Mouse (Mus musculus): ENCODE measurements around the gene Stk35. TPM values are rescaled to one million over a fixed set of nuclear protein-coding genes. Genes with fewer than 3 reads are reported as not detected.

Stk35 gene
- polyA plus RNA-seq, 1 experiment from 2014 or later = 7.5 TPM

DNA sequence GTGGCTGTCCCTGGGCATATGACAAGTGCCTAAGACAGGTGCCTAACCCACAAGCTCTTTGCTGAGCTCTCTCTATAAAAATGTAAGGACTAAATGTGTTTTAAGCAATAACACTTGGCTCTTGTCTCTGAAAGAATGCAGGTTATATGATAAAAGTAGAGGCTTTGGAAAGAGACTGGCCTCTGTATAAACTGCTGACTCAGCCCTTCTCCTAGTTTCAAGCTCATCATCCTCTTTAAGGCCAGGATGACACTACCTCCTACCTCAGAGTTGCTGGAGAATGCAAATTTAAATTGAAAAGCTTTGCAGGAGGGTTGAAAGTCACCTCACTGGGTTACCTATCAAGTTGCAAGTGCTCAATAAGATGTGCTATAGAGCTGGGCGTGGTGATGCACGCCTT is 23.0 kb downstream of the Stk35 start:
- Histone ChIP-seq H3K4me3 (replicated peaks; ENCODE audit: low read length) (no peak overlapping the region), H3K36me3 (ENCODE audit: control insufficient read depth, insufficient read depth, low read length) (no peaks in the 10 kb centered on the region), H3K4me2 (ENCODE audit: low read depth, low read length) (no peak overlapping the region), H3K9me3 (replicated peaks; ENCODE audit: control insufficient read depth, low read length) (no peaks in the 10 kb centered on the region), H3K9ac (ENCODE audit: low read length) (no peak overlapping the region), H3K27me3 (ENCODE audit: control insufficient read depth, insufficient read depth, low read length) (no peaks in the 10 kb centered on the region), H3K27ac (ENCODE audit: low read length) (no peak overlapping the region), H3K4me1 (ENCODE audit: control insufficient read depth, insufficient read depth, low read length) (peaks cover 4% of the 10 kb centered on the region; the same call in 1 of the 2 replicates)
- ATAC-seq (ENCODE audit: insufficient read depth, low FRiP score) = no peak
- 100% methylated on average over 2 of the region's 2 CpGs for WGBS

DNA sequence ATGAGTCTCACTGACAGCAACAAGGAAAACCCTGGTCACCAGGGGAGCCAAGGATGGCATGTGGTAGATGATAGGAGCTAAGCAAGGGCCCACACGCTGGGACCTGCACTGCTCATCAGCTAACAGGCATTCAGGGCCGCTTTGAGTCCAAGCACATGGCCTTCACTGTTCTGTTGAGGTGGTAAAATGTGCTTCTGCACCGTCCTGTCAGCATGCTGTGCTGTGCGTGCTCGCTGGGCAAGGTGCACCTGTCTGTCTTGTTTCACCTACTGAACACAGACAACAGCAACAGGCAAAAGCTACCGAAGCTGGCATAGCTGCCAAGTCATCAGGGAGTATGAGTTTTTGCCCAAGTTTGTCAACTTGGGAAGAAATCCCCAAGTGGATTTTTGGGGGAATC is 23.9 kb downstream of the Stk35 start:
- Histone ChIP-seq H3K9me3 (replicated peaks; ENCODE audit: control insufficient read depth, low read length) (no peaks in the 10 kb centered on the region), H3K4me1 (ENCODE audit: control insufficient read depth, insufficient read depth, low read length) (no peaks in the 10 kb centered on the region), H3K27ac (ENCODE audit: low read length) (no peak overlapping the region), H3K36me3 (ENCODE audit: control insufficient read depth, insufficient read depth, low read length) (no peaks in the 10 kb centered on the region), H3K4me2 (ENCODE audit: low read depth, low read length) (no peak overlapping the region), H3K27me3 (ENCODE audit: control insufficient read depth, insufficient read depth, low read length) (no peaks in the 10 kb centered on the region), H3K4me3 (replicated peaks; ENCODE audit: low read length) (no peak overlapping the region), H3K9ac (ENCODE audit: low read length) (no peak overlapping the region)
- 92% methylated on average over 6 of the region's 6 CpGs for WGBS
- no peak for ATAC-seq (ENCODE audit: insufficient read depth, low FRiP score)

DNA sequence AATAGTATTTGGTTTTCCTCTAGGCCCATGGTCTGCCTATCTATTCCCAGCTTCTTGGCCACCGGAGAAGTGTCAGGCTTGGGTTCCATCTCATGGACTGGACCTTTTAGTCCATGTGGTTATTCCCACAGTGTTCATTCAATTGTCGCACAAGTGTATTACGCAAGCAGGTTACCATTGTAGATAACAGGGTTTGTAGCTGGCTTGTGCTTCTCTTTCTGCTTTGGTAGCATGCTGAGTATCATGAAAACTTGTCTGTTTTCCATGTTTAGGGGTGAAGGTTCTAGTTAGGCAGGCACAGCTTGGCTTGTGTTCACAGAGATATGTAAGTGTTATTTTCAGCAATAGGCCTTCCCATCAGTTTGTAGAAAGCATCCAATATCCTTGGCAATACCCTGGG is 25.8 kb downstream of the Stk35 start:
- 94% methylated on average over 3 of the region's 3 CpGs for WGBS
- Histone ChIP-seq H3K27ac (ENCODE audit: low read length) (no peak overlapping the region), H3K4me3 (replicated peaks; ENCODE audit: low read length) (no peak overlapping the region), H3K36me3 (ENCODE audit: control insufficient read depth, insufficient read depth, low read length) (no peaks in the 10 kb centered on the region), H3K4me2 (ENCODE audit: low read depth, low read length) (no peak overlapping the region), H3K4me1 (ENCODE audit: control insufficient read depth, insufficient read depth, low read length) (no peaks in the 10 kb centered on the region), H3K27me3 (ENCODE audit: control insufficient read depth, insufficient read depth, low read length) (no peaks in the 10 kb centered on the region), H3K9me3 (replicated peaks; ENCODE audit: control insufficient read depth, low read length) (no peaks in the 10 kb centered on the region), H3K9ac (ENCODE audit: low read length) (no peak overlapping the region)
- ATAC-seq (ENCODE audit: insufficient read depth, low FRiP score) = no peak

DNA sequence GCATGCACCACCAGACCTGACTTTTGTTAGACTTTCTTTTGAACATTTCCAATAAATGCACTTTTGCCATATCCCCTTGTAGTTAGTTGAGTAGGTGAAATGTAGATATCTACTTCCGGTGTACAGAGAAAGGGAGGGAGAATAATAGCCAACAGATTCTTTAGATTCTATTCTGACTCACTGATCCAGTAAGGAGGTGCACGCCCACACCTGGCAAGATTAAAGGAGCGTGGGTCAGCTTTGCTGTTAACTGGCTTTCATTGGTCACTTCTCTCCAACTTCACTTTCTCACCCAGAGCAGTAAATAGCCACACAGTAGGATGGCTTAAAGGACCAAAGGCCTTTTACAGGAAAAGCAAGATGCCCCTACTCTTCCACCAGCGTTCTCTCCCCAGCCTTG is 32.7 kb downstream of the Stk35 start:
- no peak overlapping the region for H3K9ac ChIP-seq (ENCODE audit: low read length)
- ATAC-seq (ENCODE audit: insufficient read depth, low FRiP score) = no peak
- H3K4me1 ChIP-seq (ENCODE audit: control insufficient read depth, insufficient read depth, low read length) = no peaks in the 10 kb centered on the region

DNA sequence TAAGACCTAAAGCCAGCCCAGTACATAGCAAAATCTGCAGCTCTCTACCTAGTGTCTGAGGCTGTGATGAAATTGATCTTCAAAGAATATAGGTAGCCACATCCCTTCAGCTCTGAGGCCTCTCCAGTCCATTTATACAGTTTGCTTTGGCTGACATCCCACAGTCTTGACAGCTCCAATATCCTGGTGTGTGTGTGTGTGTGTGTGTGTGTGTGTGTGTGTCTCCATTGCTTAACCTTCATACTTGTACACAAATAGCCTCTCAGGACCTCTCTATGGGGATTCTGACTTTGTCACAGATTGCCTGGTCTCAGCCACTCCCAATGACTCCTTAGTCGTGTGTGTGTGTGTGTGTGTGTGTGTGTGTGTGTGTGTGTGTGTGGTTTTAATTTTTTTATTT is 33.9 kb downstream of the Stk35 start:
- no peak for ATAC-seq (ENCODE audit: insufficient read depth, low FRiP score)
- Histone ChIP-seq H3K9ac (ENCODE audit: low read length) (no peak overlapping the region), H3K4me2 (ENCODE audit: low read depth, low read length) (no peak overlapping the region), H3K4me3 (replicated peaks; ENCODE audit: low read length) (no peak overlapping the region), H3K27ac (ENCODE audit: low read length) (no peak overlapping the region), H3K27me3 (ENCODE audit: control insufficient read depth, insufficient read depth, low read length) (no peaks in the 10 kb centered on the region), H3K9me3 (replicated peaks; ENCODE audit: control insufficient read depth, low read length) (no peaks in the 10 kb centered on the region), H3K4me1 (ENCODE audit: control insufficient read depth, insufficient read depth, low read length) (no peaks in the 10 kb centered on the region), H3K36me3 (ENCODE audit: control insufficient read depth, insufficient read depth, low read length) (no peaks in the 10 kb centered on the region)
- WGBS = 64% methylated on average over 1 of the region's 1 CpGs

More for the DNA sequence above, 32.7 kb downstream of the Stk35 start:
- Histone ChIP-seq H3K9me3 (replicated peaks; ENCODE audit: control insufficient read depth, low read length) (no peaks in the 10 kb centered on the region), H3K27ac (ENCODE audit: low read length) (no peak overlapping the region), H3K36me3 (ENCODE audit: control insufficient read depth, insufficient read depth, low read length) (no peaks in the 10 kb centered on the region), H3K4me2 (ENCODE audit: low read depth, low read length) (no peak overlapping the region), H3K4me3 (replicated peaks; ENCODE audit: low read length) (no peak overlapping the region), H3K27me3 (ENCODE audit: control insufficient read depth, insufficient read depth, low read length) (no peaks in the 10 kb centered on the region)
- WGBS = 65% methylated on average over 4 of the region's 4 CpGs

DNA sequence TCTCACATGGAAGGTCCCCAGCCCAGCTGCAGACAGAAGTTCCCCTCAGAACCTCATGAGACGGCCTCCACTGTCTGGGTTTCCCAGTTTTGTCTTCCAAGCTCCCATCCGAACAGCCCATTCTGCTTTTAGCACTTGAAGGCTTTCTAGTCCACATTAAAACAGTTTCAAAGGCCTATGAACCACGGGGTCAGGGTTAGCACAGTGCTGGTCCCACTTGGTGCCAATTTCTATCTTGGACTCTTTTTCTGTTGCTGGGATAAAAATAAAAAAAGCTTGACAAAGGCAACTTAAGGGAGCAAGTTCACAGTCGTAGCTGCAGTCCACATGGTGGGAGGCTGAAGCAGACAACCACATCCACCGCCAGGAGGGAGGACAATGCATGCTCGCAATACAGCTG is 34.6 kb downstream of the Stk35 start:
- no peaks in the 10 kb centered on the region for H3K9me3 ChIP-seq (replicated peaks; ENCODE audit: control insufficient read depth, low read length)
- no peaks in the 10 kb centered on the region for H3K27me3 ChIP-seq (ENCODE audit: control insufficient read depth, insufficient read depth, low read length)
- H3K4me3 ChIP-seq (replicated peaks; ENCODE audit: low read length) = no peak overlapping the region
- no peak overlapping the region for H3K9ac ChIP-seq (ENCODE audit: low read length)
- H3K4me2 ChIP-seq (ENCODE audit: low read depth, low read length) = no peak overlapping the region
- H3K36me3 ChIP-seq (ENCODE audit: control insufficient read depth, insufficient read depth, low read length) = no peaks in the 10 kb centered on the region
- no peak for ATAC-seq (ENCODE audit: insufficient read depth, low FRiP score)
- H3K4me1 ChIP-seq (ENCODE audit: control insufficient read depth, insufficient read depth, low read length) = no peaks in the 10 kb centered on the region
- no peak overlapping the region for H3K27ac ChIP-seq (ENCODE audit: low read length)
- WGBS = 80% methylated on average over 6 of the region's 6 CpGs

DNA sequence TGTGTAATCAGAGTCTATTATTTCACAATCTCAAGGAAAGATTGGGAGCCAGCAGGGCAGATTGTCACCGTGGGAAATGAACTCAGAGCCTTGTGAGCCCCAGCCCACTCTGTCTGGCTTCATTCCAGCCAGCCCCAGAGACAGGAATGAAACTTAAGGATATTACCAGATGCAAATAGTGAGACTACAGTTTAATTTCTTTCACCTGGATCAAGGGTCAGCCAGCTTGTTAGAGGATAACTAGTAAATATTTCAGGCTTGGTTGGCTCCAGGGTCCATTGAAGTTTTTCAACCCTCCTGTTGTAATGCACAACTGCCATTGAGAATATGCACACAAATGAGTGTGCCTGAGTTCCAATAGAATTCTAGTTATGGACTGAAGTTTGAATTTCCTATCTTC is 36.6 kb downstream of the Stk35 start:
- Histone ChIP-seq H3K4me1 (ENCODE audit: control insufficient read depth, insufficient read depth, low read length) (no peaks in the 10 kb centered on the region), H3K27ac (ENCODE audit: low read length) (no peak overlapping the region), H3K9ac (ENCODE audit: low read length) (no peak overlapping the region), H3K4me3 (replicated peaks; ENCODE audit: low read length) (no peak overlapping the region), H3K27me3 (ENCODE audit: control insufficient read depth, insufficient read depth, low read length) (no peaks in the 10 kb centered on the region), H3K36me3 (ENCODE audit: control insufficient read depth, insufficient read depth, low read length) (no peaks in the 10 kb centered on the region), H3K9me3 (replicated peaks; ENCODE audit: control insufficient read depth, low read length) (no peaks in the 10 kb centered on the region), H3K4me2 (ENCODE audit: low read depth, low read length) (no peak overlapping the region)
- ATAC-seq (ENCODE audit: insufficient read depth, low FRiP score) = no peak
- WGBS = 31% methylated on average over 1 of the region's 1 CpGs

DNA sequence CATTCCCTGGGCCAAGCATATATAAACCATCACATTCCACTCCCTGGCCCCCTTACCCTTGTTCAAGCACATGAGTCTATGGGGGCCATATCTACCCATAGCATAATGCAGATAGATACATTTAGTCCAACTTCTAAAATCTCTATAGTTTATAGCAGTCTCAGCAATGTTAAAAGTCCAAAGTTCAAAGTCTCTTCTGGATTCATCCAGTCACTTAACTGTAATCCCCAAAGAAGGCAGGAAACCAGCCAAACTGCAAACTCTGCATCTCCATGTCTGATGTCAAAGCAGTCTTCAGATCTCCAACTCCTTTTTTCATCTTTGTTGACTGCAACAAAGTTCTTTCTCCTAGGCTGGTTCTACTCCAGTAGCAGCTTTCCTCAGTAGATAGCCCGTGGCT is 38.0 kb downstream of the Stk35 start:
- no peaks in the 10 kb centered on the region for H3K4me1 ChIP-seq (ENCODE audit: control insufficient read depth, insufficient read depth, low read length)

DNA sequence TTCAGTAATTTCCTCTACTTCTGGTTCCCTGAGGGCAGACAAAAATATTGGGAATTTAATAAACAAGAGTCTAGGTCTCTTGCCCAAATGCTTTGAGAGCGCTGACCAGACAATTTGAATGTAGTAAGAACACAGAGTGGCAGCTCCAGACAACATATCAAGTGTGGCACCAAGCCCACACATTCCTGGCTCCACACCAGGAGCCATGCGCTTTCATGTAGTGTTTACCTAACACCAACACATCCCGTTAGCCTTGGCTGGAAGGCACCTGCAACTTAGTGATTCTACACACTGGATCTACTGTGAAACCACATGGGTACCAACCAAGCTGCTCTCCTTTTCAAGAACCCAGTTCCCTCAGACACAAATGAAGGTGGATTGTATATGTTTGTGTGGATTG is 45.5 kb downstream of the Stk35 start:
- Histone ChIP-seq H3K27me3 (ENCODE audit: control insufficient read depth, insufficient read depth, low read length) (no peaks in the 10 kb centered on the region), H3K4me3 (replicated peaks; ENCODE audit: low read length) (no peak overlapping the region), H3K27ac (ENCODE audit: low read length) (no peak overlapping the region), H3K9ac (ENCODE audit: low read length) (no peak overlapping the region), H3K4me2 (ENCODE audit: low read depth, low read length) (no peak overlapping the region), H3K36me3 (ENCODE audit: control insufficient read depth, insufficient read depth, low read length) (no peaks in the 10 kb centered on the region), H3K4me1 (ENCODE audit: control insufficient read depth, insufficient read depth, low read length) (no peaks in the 10 kb centered on the region), H3K9me3 (replicated peaks; ENCODE audit: control insufficient read depth, low read length) (no peaks in the 10 kb centered on the region)
- no peak for ATAC-seq (ENCODE audit: insufficient read depth, low FRiP score)
- WGBS = 55% methylated on average over 3 of the region's 3 CpGs

More for the DNA sequence above, 38.0 kb downstream of the Stk35 start:
- WGBS = 84% methylated on average over 1 of the region's 1 CpGs
- Histone ChIP-seq H3K4me3 (replicated peaks; ENCODE audit: low read length) (no peak overlapping the region), H3K4me2 (ENCODE audit: low read depth, low read length) (no peak overlapping the region), H3K9me3 (replicated peaks; ENCODE audit: control insufficient read depth, low read length) (no peaks in the 10 kb centered on the region), H3K27me3 (ENCODE audit: control insufficient read depth, insufficient read depth, low read length) (no peaks in the 10 kb centered on the region), H3K36me3 (ENCODE audit: control insufficient read depth, insufficient read depth, low read length) (no peaks in the 10 kb centered on the region), H3K9ac (ENCODE audit: low read length) (no peak overlapping the region), H3K27ac (ENCODE audit: low read length) (no peak overlapping the region)
- no peak for ATAC-seq (ENCODE audit: insufficient read depth, low FRiP score)

DNA sequence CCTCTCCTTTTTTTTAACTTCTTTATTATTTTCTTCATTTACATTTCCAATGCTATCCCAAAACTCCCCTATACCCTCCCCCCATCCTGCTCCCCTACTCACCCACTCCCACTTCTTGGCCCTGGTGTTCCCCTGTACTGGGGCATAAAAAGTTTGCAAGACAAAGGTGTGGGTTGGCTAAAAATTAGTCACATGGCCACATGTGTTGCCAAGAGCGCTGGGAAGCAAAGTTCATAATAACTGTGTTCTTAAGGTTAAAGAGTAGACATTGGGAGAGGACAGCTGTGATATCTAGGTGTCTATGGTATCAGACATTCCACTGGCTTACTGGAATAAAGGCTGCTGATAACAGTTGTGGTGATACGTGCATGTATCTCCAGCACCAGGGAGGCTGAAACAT is 46.2 kb downstream of the Stk35 start:
- Histone ChIP-seq H3K27ac (ENCODE audit: low read length) (no peak overlapping the region), H3K4me3 (replicated peaks; ENCODE audit: low read length) (no peak overlapping the region), H3K27me3 (ENCODE audit: control insufficient read depth, insufficient read depth, low read length) (no peaks in the 10 kb centered on the region), H3K4me1 (ENCODE audit: control insufficient read depth, insufficient read depth, low read length) (no peaks in the 10 kb centered on the region), H3K36me3 (ENCODE audit: control insufficient read depth, insufficient read depth, low read length) (no peaks in the 10 kb centered on the region), H3K9me3 (replicated peaks; ENCODE audit: control insufficient read depth, low read length) (no peaks in the 10 kb centered on the region), H3K4me2 (ENCODE audit: low read depth, low read length) (no peak overlapping the region), H3K9ac (ENCODE audit: low read length) (no peak overlapping the region)
- no peak for ATAC-seq (ENCODE audit: insufficient read depth, low FRiP score)
- WGBS = 73% methylated on average over 2 of the region's 2 CpGs

Measured in stomach, embryonic 16.5 days (tissue).